Mouse (Mus musculus) lung, adult 2 months (tissue): ENCODE data around the gene Them7.

ENCODE experiments used
- CTCF ChIP-seq: fragments of 200-500 bp; IDR thresholded peaks from 2 replicates; pipeline ENCODE4 v1.5.1; 2011; ENCODE audit warnings: mild to moderate bottlenecking, low read length, control low read depth; ENCODE audit not compliant: insufficient read depth
- POLR2A ChIP-seq: fragments of 200-500 bp; IDR thresholded peaks from 2 replicates; pipeline ENCODE4 v1.6.1; 2011; ENCODE audit warnings: low read depth, mild to moderate bottlenecking, control low read depth, low read length, borderline replicate concordance; ENCODE audit errors: extremely low read depth

GRCm38 (mm10) chr2:105384998-105385397, 160.9 kb downstream of the Them7 start:
- TF ChIP-seq CTCF = no peak
- TF ChIP-seq POLR2A = no peak
